Mouse (Mus musculus) adipocyte (in vitro differentiated cells): ENCODE results near the gene Rab3il1.

Experiments
- DNase-seq: peaks from one replicate; pipeline ENCODE4 v3.0.0-alpha.2; 2016; ENCODE audit warnings: low spot score

The Rab3il1 gene

DNA sequence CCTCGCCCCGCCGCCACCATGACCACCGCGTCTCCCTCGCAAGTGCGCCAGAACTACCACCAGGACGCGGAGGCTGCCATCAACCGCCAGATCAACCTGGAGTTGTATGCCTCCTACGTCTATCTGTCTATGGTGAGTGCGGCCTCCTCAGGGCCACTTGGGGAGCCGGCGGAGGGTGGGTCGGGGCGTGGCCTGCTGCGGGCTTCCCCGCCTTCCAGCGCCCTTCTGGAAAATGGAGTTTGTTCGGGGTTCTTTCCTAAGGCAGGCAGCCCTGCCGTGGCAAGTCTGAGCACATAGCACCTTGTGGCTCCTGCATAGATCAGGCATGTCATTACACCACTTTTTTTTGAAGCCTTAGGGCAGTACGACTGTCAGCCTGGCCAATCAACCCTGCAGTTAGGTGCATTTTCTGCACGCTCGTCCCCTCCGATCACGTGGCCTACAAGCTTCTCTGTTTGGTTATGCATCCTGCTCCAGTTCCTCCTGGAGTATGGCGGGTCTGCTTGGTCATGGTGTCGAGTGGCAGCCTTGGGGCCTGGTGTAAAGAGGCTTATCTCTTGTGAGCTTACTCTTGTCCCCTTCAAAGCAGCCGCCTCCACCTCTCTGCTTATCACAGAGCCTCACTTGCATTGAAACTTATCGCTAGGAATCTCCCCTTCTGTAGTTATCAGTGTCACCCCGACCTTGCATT is 18.5 kb upstream of the Rab3il1 start:
- DNase-seq = peak; percentile 72

DNA sequence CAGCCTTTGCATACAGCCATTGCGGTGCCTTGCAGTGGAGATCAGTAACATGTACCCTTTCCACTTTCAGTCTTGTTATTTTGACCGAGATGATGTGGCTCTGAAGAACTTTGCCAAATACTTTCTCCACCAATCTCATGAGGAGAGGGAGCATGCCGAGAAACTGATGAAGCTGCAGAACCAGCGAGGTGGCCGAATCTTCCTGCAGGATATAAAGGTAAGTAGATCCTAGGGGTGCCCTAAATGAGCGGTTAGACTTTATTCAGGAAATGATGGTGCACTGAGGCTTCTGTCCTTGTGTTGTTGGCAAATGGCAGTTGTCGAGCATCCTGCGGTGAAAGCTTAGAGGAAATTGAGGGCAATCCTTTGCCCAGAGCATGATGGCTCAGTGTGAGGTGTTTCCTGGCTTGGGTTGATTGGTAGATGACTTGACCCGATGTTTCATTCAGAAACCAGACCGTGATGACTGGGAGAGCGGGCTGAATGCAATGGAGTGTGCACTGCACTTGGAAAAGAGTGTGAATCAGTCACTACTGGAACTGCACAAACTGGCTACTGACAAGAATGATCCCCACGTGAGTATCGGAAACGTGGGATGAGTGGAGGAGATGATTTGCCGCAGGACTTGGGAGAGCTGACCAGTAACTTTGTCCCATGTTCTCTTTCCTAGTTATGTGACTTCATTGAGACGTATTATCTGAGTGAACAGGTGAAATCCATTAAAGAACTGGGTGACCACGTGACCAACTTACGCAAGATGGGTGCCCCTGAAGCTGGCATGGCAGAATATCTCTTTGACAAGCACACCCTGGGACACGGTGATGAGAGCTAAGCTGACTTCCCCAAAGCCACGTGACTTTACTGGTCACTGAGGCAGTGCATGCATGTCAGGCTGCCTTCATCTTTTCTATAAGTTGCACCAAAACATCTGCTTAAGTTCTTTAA is 17.1 kb upstream of the Rab3il1 start:
- no peak for DNase-seq

DNA sequence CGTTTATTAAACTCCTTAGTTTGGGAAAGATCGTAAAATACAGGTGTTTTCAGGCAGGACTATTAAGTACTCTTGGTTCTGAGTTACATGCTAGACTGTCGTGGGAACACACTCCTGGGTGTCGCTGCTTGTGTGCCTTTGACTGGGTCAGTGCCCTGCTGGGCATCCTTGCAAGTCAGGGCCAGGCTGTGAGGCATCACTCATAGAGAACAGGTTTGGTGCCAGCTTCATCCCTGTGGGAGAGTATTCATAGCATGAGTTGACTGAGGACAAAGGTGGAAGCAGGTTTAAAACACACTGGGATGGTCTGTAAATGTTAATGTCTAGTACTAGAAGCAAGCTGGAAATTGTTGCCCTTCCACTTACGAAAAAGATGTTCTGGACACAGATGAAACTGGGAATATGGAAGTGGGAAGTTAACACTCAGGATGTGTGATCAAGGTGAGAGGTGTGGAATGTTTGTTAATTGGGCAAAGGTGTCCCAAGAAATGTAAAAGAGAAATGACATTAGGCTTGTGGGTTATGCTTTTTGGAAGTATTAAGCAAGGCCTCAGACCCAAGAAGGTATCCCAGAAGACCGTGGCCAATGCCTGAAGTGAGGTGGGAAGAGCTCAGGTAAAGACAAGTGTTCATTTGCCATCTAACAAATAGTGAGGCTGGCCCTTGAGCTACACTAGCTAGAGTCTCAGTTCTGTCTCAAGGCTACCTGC is 16.1 kb upstream of the Rab3il1 start:
- DNase-seq = peak; percentile 28

DNA sequence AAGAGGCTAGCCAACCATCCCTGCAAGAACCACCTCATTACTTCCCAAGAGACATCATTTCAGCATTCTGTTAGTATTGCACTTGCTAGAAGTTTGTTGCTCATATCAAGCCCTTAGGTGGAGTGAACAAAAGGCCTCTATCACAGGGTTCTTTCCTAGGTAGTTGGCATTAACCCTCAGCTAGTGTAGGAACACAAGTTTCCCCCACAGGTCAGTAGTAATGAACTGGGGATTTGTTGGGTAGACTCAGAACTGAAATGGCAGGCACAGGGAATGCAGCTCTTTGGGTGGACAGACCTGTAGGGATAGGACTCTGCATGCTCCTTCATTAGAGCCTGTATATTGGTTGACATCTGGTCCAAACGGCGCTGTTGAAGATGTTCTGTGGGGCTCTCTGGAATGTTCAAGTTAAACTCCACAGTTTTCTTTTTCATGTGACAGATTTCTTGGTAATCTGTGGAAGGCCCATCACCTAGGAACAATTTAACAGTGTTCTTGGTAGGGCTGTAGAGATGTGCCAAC is 15.5 kb upstream of the Rab3il1 start:
- DNase-seq = peak; percentile 31

DNA sequence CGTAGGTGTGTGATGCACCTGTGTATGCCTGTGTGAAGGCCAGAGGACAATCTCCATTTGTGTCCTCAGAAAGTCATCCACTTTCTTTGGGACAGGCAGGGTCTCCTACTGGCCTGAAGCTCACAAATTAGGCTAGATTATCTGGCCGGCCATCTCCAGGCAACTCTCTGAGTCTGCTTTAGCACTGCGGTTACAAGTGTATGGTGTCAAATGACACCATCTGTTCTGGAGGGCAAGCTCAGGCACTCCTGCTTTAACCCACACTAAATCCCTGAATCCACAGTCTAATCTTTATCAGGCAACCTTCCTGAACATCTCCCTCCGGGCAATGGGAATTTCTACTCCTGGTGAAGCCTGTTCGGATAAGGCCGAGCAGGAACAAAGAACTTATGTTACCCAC is 14.3 kb upstream of the Rab3il1 start:
- no peak for DNase-seq

DNA sequence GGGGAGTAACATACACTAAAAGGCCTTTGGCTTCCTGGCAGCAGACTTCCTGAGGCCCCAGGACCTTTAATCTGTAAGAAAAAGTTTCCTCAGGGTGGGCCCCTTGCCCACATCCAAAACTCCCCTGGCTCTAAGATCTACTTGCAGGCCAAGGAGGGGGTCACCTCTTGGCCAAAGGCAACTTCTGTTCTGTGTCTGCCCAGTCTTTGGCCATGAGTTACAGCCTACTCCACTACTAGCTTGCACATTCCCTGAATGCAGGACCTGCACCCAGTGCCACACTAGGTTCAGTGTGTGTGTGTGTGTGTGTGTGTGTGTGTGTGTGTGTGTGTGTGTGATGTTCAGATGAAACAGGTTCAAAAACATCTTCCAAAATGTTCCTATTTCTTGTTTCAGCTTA is 13.9 kb upstream of the Rab3il1 start:
- no peak for DNase-seq

DNA sequence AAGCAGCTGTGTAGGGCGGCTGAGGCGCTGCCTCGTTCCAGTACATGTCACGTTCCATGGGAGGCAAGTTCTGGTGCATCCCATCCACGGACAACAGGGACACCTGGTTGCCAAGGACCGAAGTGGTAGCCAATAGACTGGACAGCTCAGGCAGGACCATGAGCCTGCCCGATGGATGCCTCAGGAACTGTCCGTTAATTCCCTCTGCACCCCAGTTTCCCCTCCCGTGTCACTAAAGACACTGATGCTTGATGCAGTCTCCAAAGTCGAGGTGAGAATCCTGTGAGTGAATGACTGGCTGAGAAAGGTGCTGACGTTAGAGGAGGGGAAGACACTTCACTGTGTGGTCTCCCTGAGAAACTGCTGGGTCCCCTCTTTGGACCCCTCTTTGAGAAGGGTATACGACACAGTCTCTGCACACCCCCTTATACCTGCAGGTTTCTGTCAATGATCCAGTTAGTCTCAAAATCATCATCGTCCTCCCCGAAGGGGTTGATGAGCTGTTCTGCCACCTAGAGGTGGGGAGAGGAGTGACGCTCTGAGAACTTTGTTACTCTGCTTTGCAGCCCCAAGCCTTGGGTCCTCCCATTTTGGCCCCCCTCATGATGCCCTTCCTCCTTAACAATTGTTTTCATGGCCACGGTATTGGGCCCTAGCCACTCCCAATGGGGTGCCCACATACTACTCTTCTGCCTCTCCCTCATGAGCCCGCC is 12.1 kb upstream of the Rab3il1 start:
- peak; percentile 64 for DNase-seq

DNA sequence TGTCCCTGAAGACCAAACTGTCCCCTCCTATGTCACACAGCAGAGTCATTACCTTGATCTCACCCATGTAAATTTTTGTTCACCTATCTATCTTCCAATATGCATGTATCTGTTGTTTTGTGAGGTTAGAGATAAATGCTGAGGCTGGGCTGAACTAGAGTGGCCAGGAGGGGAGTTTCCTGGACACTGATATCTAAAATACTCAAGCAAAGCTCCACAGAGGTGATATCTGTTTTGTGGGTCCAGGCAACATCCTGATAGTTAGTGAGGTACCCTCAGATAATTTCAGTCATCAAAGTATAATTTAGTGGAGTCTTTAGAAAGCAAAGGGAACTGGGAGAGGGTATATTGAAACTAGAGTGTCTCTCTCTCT is 11.6 kb upstream of the Rab3il1 start:
- no peak for DNase-seq

DNA sequence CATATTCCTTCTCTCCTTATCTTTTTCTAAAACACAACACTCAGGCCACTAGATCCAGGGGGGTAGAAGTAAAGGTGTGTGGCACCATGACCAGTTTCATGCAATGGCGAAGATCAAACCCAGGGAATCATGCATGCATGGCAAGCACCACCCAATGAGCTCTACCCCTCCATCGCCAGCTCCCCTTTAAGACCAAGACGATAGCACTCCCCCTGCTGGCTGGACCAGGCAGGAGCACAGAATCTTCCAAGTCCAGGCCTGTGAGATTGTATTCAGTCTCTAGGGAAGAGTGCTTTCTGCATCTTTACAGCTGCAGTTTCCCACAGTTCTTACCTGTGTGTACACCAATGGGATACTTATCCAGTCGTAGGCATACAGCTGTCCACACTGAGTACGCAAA is 10.2 kb upstream of the Rab3il1 start:
- peak; percentile 88 for DNase-seq

DNA sequence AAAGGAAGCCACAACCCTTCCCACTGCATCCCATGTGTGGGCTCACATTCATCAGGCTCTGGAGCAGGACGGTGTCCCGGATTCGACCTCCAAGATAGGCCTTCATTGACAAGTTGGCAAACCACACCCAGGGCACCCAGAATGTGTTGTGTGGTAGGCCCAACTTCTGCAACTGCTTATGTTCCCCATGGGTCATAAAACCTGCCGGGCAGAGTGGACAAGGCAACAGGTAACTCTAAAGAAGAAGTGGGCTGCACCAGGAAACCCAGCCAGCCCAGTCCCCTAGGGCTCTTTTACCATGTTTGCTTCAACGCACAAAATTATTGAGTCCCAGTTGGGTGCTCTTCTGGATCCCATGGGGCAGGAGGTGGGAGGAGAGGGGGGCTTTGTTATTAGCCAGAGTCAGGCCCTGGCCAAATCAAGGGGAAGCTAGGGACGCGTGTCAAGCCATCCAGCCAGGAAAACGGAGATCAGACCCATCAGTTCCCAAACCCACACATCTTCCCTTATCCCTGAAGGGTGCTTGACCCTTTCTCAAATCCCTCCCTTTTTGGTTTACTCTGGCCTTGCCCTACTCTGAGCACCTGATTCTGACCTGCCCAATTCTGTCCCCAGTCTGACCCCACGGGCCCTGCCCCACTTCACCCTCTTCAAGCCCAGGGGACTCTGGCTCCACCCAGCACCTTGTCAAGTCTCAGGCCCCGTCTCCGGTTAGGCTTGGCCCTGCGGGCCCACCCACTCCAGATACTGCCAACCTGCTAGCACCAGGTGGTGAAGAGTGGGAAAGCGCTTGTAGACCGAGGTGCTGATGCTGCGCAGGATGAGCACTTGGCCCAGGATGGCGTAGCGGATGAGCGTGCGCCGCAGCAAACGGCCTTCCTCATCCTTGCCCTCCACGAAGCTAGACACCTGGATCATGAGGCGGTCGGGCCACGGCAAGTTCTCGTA is 9.2 kb upstream of the Rab3il1 start:
- DNase-seq = no peak

DNA sequence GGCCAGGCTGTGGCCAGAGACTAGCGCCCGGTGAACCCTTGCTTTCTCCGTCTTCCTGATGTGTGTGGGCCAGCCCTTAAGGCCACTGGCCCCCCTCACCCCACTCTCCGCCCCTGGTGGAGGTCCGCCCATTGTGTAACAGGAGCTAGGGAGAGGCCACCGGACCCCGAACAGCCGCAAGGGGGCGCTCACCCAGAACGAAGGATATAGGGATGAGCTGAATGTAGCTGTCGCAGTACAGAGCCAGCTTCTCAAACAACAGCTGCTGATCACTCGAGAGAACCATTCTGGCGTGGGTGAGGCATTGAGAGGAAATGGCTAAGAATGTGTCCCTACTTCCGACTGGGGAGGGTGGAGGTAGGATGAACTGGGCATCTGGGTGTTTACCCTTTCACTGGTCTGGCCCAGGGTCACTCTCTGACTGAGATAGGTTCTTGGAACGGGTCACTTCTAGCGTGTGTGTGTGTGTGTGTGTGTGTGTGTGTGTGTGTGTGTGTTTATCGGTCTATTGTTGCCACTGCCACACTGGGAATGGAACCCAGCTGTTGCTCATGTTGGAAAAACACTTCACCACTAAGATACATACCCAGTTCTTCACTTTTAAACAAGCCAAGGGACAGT is 8.3 kb upstream of the Rab3il1 start:
- DNase-seq = peak; percentile 42

DNA sequence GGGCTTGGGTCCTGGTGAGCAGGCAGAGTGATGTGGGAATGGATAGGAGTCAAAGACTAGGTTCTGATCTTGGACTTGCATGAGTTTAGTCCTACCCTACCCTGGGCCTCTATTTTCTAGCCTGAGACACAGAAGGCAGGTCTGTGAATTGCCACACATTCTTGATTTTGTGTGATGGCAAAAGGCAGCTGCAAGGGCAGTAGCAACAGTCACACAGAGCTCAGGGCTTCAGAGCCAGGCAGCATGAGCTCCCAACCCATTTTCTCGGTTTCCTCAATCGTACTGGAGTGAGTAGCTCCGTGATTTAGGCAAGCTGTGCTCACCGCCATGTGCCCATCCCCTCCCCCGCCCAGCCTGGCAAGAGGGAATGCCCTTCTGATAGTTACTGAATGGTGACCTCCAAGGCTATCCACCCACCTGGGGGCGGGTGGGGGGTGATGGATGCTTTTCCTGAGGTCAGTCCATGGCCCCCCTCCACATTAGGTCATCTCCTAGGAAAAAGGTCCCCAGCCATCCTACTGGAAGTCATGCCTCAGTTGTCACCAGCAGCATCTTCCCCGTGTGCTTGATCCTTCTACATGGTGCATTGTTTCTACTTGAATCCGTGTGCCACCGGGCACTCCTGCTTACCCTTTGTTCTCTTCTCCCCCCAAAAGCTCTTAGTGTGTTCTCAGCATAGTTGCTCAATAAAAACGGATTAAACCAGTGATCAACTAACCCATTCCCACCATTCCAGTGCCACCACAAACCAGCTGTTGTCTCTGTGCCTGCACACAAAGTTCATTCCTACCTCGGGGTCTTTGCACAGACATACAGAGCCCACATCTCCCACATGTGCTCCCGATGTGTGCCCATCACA is 4.0 kb upstream of the Rab3il1 start:
- no peak for DNase-seq

DNA sequence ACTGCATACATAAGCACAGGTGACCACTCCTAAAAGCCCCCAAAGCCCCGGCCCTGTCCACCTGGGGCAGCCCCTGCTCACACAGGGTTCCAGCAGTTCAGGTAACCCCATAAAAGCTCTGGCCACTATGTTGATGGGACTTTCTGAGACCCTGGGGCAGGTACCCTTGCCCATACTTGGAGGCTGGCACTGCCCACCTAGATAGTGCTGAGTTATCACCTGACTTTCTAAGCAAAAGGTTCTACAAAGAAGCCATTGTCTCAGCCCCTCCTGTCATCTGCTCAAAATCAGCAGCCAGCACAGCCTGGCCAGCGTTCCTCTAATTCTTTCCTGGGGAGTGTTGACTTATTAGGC is 3.4 kb upstream of the Rab3il1 start:
- no peak for DNase-seq

DNA sequence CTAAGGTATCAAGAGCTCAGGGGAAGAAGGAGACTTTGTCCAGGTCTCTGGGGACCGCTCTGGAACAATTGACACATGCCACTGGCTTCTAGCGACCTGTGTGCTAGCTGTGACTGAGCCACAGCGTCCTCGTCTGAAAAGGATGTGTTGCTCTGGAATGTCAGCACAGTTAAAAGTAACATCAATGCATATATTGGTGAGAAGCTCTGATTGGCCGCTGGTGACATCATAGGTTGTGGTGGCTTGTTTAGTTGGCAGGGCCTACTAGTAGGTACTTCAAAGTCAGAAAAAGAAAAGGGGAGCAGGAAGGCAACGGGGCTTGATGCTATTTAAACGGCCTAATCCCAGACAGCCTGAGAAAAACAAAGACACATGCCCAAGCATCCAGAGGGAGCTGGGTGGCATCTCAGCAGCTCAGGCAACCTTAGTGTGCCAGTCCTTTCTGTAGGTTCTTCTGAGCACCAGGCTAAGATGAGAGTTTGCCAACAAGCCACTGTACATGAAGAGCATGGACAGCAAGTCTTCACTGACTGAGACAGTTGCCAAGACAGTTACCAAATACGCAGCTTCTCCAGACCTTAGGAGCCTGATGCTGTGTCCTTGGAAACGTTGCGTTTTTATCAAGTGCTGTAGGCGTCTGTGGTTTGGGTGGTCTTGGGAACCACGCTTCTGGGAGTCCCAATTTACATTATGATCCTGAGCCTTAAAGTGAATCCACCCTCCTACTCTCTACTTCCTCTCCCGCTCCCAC is 2.6 kb upstream of the Rab3il1 start:
- no peak for DNase-seq

DNA sequence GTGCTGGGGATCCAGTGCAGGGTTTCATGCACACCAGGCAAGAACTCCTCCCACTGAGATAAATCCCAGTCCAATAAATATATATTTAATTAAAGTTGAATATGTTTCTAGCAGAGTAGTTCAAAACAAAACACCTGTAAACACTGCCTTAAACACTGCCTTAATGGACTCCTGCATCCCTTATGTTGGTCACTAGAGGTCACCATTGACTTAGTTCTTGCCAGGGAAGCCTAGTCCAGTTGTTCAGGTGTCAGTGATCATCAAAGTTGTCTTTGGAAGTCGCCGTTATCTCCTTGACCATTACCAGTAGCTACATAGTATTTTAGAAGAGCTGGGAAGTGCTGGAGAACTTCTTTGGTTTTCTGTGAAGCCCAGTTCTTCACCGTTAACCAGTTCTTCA is 1.1 kb upstream of the Rab3il1 start:
- DNase-seq = peak; percentile 79

DNA sequence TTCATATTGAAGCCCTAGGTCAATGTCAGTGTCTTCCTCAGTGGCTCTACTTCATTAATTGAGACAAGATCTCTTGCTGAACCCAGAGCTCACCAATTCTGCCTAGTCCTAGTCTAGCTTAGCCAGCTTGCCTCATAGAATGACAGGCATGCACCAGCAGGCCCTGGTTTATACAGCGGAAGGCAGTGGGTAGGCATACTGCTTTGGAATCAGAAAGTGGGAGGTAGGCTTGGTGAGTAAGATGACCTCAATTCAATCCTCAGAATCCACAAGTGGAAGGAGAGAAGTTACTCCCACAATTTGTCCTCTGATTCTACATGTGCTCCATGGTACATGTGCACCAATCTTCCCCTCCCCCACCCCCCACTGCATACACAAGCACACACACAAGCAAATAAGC is 2.2 kb downstream of the Rab3il1 start:
- no peak for DNase-seq

DNA sequence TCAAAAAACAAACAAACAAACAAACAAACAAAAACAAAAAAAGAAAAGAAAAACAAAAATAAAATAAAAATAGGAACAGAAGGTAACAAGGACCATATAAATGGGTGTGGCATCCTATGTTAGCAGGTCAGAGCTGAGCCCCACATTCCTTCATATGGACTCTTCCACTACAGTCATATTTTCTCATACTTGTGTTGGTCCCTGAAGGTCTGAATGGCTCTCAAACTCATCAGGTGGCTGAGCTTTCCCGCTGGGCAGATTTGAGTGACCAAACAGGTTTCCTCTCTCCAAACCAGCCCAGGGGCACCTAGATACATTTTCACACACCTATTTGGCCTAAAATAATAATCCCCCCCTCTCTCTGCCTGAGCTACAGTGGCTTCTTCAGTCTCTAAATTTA is 9.9 kb downstream of the Rab3il1 start:
- DNase-seq = no peak

DNA sequence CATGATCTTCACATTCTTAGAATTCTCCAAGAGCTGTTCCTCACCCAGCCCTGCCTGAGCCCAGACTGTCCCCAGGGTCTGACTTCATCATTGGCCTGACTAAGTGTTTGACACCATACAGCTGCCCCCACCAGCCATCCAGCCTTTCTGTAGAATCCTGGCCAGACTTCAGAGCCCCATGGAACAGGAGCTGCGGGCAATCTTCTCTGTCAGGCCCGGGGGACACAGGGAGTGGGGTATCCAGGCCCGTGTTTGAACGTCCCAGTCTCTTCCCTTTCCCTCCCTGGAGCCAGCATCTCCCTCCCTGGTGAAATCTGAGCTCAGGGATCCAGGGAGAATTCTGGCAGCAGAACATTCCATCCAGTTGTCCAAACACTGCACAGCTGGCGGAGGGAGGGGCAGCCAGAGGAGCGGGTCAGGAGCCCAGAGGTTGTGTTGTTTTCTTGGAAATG is 11.4 kb downstream of the Rab3il1 start:
- peak; percentile 80 for DNase-seq

DNA sequence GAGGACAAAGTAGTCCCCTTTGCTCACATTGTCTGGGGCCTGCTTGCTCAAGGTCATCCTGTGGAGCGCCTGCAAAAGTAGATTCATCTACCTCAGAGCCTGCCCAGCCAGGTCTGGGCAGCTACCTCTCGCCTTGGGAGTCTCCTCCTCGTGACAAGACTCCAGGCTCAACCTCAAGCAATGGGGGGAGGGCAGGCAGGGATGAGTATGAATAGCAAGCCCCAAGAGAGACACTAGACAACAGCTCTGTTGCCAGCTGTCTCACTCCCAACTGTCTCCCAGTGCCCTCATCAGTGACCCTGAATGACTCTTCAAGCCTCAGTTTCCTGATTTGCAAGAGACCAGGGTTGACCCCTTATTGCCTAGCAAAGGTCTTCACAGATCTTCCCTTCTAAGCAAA is 11.9 kb downstream of the Rab3il1 start:
- DNase-seq = peak; percentile 45
